Mouse (Mus musculus) Patski (cell line): ENCODE results near the gene Ppp2r5a. TPM values are rescaled to one million over a fixed set of nuclear protein-coding genes. Genes with fewer than 3 reads are reported as not detected.

ENCODE experiments used
- ATAC-seq: fragments of 100-300 bp; one replicate; pipeline ENCODE4 v1.8.0; 2021
- CTCF ChIA-PET: fragments of 350-600 bp; sonication (Branson Sonifier 250); formaldehyde crosslinking; loops from one replicate; lab custom pipeline; 2022; ENCODE audit warnings: inconsistent platforms; lab: Charles Lee
- POLR2A ChIA-PET: fragments of 350-600 bp; sonication (Branson Sonifier 250); formaldehyde crosslinking; loops from one replicate; lab custom pipeline; 2022; ENCODE audit warnings: antibody characterized with exemption, inconsistent platforms; lab: Charles Lee
- DNase-seq: peaks from one replicate; pipeline ENCODE4 v3.0.0-alpha.2; 2011; ENCODE audit warnings: low read depth, low spot score
- H3K27me3 ChIP-seq: fragments of 371-371 bp; one replicate; pipeline ENCODE4 v1.5.1; 2021
- CTCF ChIP-seq: fragments of 100-300 bp; IDR thresholded peaks from one replicate; pipeline ENCODE4 v1.5.1; 2021
- in situ Hi-C: fragments of 300-500 bp; cut with MboI; formaldehyde crosslinking; loops from 3 replicates; pipeline ENCODE4 v1.11.1; 2018; ENCODE audit warnings: low pct_unique_long_range_greater_than_20kb, mixed read lengths
- polyA plus RNA-seq: library from polyadenylated mRNA; unstranded; gene quantifications from one replicate; pipeline ENCODE4 v1.2.3, GENCODE M21; 2021

Ppp2r5a gene
- polyA plus RNA-seq, 1 experiment from 2014 or later: 83.6 TPM

DNA sequence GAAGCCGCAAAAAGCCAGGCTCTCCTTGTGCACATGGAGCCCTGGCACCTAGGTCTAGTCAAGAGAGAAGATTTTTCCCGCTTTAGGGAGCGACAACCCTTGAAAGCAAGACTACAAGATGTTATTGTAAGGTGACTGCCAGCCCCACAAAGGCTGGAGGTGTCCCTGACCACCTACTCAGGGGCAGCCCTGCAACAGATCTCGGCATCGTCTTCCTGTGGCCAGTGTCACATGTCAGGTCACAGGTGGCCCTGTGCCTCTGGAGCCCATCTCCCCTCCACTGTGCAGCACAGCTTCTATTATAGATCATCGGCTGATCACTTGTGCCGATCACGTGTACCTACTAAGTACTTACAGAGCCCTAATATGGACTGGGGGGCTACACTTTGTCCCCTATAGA lies 55.5 kb downstream of the Ppp2r5a start:
- no peak for TF ChIP-seq CTCF
- no peak for ATAC-seq
- ChIA-PET CTCF (no interaction called here), POLR2A (interaction anchor here (0.7 kb wide), 1 partner anchor 16 kb away, joined by 3 read pairs; no protein-coding TSS in a partner anchor)
- no peaks in the 10 kb centered on the region for H3K27me3 ChIP-seq
- in situ Hi-C loops: no loop called here
- no peak for DNase-seq

DNA sequence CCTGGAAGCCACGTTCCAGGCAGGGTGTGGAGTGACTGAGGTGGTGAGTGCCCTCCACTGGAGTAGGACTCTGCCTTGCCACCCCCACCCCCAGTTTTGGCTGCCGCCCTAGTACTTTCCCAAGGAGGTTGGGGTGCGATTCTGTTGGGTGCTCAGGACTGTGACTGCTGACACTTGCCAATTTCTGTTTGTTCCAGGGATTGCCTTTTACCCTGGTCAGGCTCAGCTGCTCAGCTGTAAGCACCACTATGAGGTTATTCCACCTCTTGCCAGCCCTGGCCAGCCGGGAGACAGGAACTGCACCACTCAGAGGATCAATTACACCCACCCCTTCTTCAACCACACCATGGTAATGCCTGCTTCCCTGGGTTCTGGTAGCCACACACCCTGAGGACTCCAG lies 62.5 kb downstream of the Ppp2r5a start:
- POLR2A ChIA-PET: no interaction called here

DNA sequence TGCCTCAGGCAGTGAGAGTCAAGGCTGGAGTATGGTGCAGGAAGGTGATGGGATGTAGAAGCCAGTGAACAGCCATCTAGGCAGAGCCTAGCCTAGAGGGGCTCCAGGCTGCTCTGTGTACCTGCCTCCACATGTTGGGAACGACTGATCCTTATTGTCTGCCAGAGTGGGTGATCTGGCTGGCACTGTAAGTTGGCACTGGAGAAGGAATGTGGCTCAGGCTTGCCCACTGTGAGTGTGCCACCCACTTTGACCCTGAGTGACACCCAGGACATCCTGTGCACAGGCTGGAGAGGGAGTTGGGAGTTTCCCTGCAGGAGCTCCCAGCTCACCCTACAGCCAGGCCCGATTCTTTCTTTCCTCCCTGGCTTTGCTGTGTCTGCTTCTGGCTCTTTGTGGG lies 63.2 kb downstream of the Ppp2r5a start:
- no peaks in the 10 kb centered on the region for H3K27me3 ChIP-seq
- ChIA-PET CTCF (no interaction called here), POLR2A (interaction anchor here (0.7 kb wide), 1 partner anchor 81 kb away, joined by 5 read pairs; no protein-coding TSS in a partner anchor)
- in situ Hi-C loops: no loop called here
- TF ChIP-seq CTCF: no peak
- DNase-seq (no peak), ATAC-seq (no peak)

More for the DNA sequence above, 62.5 kb downstream of the Ppp2r5a start:
- DNase-seq: no peak
- TF ChIP-seq CTCF: no peak
- no peak for ATAC-seq
- CTCF ChIA-PET: no interaction called here
- in situ Hi-C loops: no loop called here
- H3K27me3 ChIP-seq: no peaks in the 10 kb centered on the region

DNA sequence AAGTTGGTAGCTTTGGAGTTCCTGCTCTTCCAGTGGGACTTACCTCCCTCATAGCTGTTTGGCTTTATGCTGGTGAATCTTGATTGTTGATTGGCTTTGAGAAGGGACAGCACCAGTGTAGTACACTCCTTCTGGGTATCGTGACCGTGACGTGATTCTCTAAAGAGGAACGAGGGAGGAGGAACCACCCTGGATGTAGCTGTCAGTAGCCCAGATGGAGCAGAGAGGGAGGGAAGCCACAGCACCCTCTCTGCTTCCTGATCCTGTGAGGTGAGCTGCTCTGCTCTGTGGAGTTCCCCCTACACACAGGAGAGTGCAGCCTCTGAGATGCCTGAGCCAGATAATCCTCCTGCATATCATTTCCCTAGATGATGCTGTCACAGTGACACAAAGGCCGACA lies 68.6 kb downstream of the Ppp2r5a start:
- no peaks in the 10 kb centered on the region for H3K27me3 ChIP-seq
- ChIA-PET CTCF (interaction anchor here (1.0 kb wide), 1 partner anchor 9 kb away, joined by 4 read pairs; the partner anchor contains the start of gene Tmem206), POLR2A (no interaction called here)
- DNase-seq: no peak
- ATAC-seq: no peak
- no peak for TF ChIP-seq CTCF
- in situ Hi-C loops: no loop called here

DNA sequence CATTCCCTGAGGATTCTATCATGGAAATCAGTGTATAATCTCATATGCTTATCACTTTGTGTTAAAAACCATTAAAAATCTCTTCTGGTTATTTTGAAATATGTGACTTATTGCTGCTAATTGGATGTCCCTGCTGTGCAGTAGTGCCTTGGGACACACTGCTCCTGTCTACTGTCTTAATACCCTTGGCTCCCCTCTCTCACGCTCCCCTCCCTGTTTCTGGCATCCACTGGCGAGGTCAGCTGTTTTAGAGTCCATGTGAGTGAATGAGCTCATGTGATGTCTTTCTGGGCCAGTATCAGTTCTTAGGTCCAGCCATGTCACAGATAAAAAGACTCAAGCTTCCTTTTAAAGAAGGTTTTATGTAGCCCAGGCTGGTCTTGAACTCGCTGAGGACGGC lies 72.7 kb downstream of the Ppp2r5a start:
- CTCF ChIA-PET: no interaction called here
- POLR2A ChIA-PET: no interaction called here
- DNase-seq (no peak), ATAC-seq (no peak)
- no peak for TF ChIP-seq CTCF
- no peaks in the 10 kb centered on the region for H3K27me3 ChIP-seq
- in situ Hi-C loops: no loop called here

DNA sequence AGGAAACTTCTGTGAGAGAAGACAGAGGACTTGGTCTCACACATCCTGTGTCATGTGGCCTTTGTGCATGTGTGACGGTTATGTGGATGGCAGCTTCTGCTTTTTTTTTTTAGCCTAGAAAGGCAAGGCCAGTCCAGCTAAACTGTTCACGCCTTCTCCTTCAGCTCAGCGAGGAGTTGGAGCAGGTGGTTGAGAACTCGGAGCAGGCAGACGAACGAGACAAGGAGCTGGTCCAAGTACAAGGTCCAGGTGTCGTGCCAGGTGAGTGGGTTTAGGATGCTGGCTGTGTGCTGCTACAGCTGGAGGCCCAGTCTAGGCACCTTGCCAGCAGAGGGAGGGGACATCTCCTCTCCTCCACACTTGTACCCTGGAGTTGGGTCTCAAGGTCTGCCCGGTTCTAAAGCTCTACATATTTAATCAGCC lies 75.0 kb downstream of the Ppp2r5a start:
- ChIA-PET POLR2A (no interaction called here), CTCF (no interaction called here)
- in situ Hi-C loops: no loop called here
- TF ChIP-seq CTCF: no peak
- H3K27me3 ChIP-seq: no peaks in the 10 kb centered on the region
- DNase-seq (no peak), ATAC-seq (no peak)

DNA sequence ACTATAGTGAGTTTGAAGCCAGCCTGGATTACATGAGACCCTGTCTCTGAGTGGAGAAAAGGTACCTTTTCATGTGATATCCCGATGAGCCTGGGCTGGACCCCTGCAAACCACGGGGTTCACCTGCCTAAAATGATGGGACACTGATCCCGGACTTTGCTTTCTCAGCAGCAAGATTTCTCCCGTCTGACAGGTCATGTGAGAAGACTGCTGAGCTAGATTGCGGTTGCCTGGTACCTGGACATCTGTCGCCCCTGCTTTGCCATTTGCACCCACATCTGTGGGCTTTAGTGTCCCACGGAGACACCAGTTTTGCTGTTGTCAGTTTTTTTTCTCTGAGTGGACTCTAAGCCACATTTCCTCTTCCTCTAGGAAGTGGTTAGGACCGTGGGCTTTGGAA lies 75.8 kb downstream of the Ppp2r5a start:
- no peak for TF ChIP-seq CTCF
- H3K27me3 ChIP-seq: no peaks in the 10 kb centered on the region
- in situ Hi-C loops: no loop called here
- DNase-seq: no peak
- CTCF ChIA-PET: no interaction called here
- POLR2A ChIA-PET: no interaction called here
- no peak for ATAC-seq

DNA sequence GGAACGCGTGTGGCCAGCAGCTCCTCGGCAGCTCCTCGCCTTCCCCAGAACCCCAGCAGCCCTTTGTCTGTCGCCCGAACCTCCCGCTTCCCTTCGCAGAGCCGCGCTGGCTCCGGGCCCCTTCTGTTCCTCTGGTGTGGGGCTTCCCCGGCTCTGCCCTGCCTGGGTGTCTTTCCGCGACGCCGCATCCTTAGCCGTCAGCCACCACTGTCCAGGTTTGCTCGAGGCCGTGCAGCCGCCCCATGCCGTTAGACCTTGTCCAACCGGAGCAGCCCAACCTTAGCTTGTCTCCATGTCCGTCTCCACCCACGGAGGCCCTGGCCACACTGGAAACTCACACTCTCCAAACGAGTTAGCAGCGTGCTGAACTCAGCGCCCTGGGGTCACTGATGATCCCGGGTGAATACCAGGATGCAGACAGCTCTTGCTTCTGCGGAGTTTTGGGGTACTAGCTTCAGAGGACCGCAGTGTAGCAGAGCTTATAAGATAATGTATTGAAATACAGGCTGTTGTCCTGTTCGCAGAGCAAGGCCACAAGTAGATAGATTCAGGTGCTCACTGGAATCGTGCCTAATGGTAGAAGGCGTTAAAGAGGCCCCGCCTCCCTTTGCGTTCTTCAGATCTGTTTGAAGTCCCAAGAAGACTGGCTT lies 76.7 kb downstream of the Ppp2r5a start:
- in situ Hi-C loops: no loop called here
- H3K27me3 ChIP-seq: no peaks in the 10 kb centered on the region
- ATAC-seq (peak; percentile 73), DNase-seq (no peak)
- TF ChIP-seq CTCF: no peak
- POLR2A ChIA-PET: interaction anchor here (1.0 kb wide), 1 partner anchor 14 kb away, joined by 4 read pairs; no protein-coding TSS in a partner anchor
- CTCF ChIA-PET: interaction anchor here (0.9 to 2.3 kb wide), 6 partner anchors 8 to 249 kb away, joined by 3 to 6 read pairs (median 4); partner anchors contain the start of genes Dtl and Ints7

DNA sequence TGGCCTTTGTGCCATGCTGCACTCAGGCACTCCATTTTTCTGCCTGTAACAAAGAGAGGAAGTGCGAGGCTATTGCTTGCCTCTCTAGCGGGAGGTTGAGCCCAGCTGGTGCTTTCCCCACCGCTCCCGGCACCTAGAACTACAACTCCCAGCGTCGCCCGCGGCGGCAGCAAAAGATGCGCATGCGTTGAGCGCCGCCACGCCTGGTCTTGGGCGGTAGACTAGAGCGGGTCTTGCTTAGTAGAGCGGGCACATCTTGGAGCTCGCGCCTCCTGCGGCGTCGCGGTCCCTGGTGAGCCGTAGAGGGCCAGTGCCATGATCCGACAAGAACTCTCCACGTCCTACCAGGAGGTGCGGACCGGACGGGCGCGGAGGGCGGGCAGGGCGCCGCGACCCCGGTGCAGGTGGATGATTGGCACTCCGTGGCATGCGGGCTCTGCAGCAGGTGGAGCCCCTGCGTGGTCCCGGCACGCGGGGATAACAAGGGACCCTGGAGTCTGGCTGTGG lies 77.3 kb downstream of the Ppp2r5a start, which contains the start of gene Tmem206:
TSS of gene Tmem206 (plus strand) at position 187 of the 507 bp plus-strand sequence.
- no peak for TF ChIP-seq CTCF
- in situ Hi-C loops: no loop called here
- DNase-seq (peak; percentile 65), ATAC-seq (peak; percentile 83)
- ChIA-PET POLR2A (interaction anchor here (1.0 kb wide), 1 partner anchor 13 kb away, joined by 4 read pairs; no protein-coding TSS in a partner anchor), CTCF (interaction anchor here (0.9 to 2.3 kb wide), 6 partner anchors 9 to 250 kb away, joined by 3 to 6 read pairs (median 4); partner anchors contain the start of genes Dtl and Ints7)
- no peaks in the 10 kb centered on the region for H3K27me3 ChIP-seq

DNA sequence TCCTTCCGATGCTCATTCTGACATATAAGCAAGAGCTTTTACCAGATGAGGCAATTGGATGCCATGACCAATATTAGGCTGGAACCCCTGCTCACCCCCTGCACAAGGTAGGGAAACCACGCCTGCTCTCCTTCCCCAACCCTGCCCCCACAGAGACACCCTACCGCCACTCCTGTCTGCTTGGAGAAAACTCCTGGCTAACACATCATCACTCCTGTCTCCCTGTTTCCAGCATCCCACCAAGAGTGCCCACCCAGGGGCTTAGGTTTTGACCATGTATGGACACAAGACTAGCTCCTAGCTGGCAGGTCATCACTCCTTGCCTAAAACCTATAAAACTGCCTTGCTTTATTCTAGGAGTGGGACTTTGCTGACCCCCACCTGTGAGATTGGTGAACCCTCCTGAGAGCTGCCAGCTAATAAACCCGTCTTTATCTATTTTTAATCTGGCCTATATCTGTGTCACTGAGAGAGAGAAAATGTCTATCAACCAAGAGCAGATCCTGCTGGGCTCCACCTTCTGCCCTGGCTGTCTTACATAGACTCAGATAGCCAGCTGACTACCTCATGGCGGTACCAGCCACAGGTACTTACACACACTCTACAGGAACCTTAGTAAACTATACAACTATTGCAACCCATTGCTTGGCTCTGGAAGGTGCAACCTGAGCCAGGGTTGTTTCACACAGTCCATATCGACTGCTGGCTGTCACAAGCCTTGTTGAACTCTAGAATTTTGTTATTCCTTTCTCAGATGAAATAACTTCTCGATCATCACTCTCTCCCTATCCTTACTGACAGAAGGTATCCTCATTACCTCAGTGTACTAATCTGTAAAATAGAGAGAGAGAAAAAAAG lies 78.1 kb downstream of the Ppp2r5a start:
- POLR2A ChIA-PET: no interaction called here
- no peak for DNase-seq
- ATAC-seq: no peak
- no peaks in the 10 kb centered on the region for H3K27me3 ChIP-seq
- in situ Hi-C loops: no loop called here
- CTCF ChIA-PET: interaction anchor here (1.0 to 2.3 kb wide), 5 partner anchors 8 to 250 kb away, joined by 3 to 6 read pairs (median 4); partner anchors contain the start of genes Dtl and Ints7
- TF ChIP-seq CTCF: no peak
